Mouse (Mus musculus) limb, embryonic 15.5 days (tissue): ENCODE data around the gene Ptcd1. TPM values are rescaled to one million over a fixed set of nuclear protein-coding genes. Genes with fewer than 3 reads are reported as not detected.
"Not testable (repeated sequence)": the region's sequence is repeated elsewhere in the genome, so short reads cannot be mapped to it uniquely, and the experiment has no call there.

Experiments
- ATAC-seq: fragments of 200-750 bp; cut with Nextera tagmentation; 2 replicates; pipeline ENCODE4 v1.8.0; 2017; ENCODE audit warnings: low read depth, moderate TSS enrichment; ENCODE audit not compliant: insufficient number of reproducible peaks, low FRiP score, low TSS enrichment
- H3K27ac ChIP-seq: fragments of 300-500 bp; sonication (generic); 2 replicates; pipeline ENCODE4 v1.5.1; 2015; ENCODE audit warnings: moderate library complexity, mild to moderate bottlenecking, inconsistent platforms
- H3K27me3 ChIP-seq: fragments of 300-500 bp; sonication (generic); 2 replicates; pipeline ENCODE4 v1.6.1; 2015; ENCODE audit warnings: inconsistent platforms
- H3K36me3 ChIP-seq: fragments of 300-500 bp; sonication (generic); 2 replicates; pipeline ENCODE4 v1.6.1; 2015; ENCODE audit warnings: inconsistent platforms
- H3K4me1 ChIP-seq: fragments of 300-500 bp; sonication (generic); 2 replicates; pipeline ENCODE4 v1.6.1; 2015; ENCODE audit warnings: inconsistent platforms
- H3K4me2 ChIP-seq: fragments of 300-500 bp; sonication (generic); 2 replicates; pipeline ENCODE4 v1.6.1; 2015; ENCODE audit warnings: mild to moderate bottlenecking, inconsistent platforms
- H3K4me3 ChIP-seq: fragments of 300-500 bp; sonication (generic); 2 replicates; pipeline ENCODE4 v1.5.1; 2015; ENCODE audit warnings: mild to moderate bottlenecking, inconsistent platforms
- H3K9ac ChIP-seq: fragments of 300-500 bp; sonication (generic); 2 replicates; pipeline ENCODE4 v1.6.1; 2015; ENCODE audit warnings: inconsistent platforms
- H3K9me3 ChIP-seq: fragments of 300-500 bp; sonication (generic); 2 replicates; pipeline ENCODE4 v1.6.1; 2016; ENCODE audit warnings: inconsistent platforms
- WGBS: fragments of 180-500 bp; shearing (Covaris S2); methylation state at CpG from one replicate; pipeline ENCODE4 v1.1.7; 2015; 5-methylcytosine and 5-hydroxymethylcytosine counted together
- polyA plus RNA-seq: library from polyadenylated mRNA; unstranded; fragments of >200 nt; fragmentation: Nextera tagmentation; extraction: Ambion mirVana; gene quantifications from 2 replicates; pipeline ENCODE4 v1.2.1, GENCODE M21; 2015

Ptcd1 gene
- polyA plus RNA-seq: 17.2 TPM in 2 replicates

- Histone ChIP-seq H3K4me3 (peak within 1 kb of the TSS; percentile 96), H3K27me3 (no peaks in the 10 kb centered on the region), H3K4me1 (peaks cover 25% of the 10 kb centered on the region), H3K9me3 (no peaks in the 10 kb centered on the region), H3K9ac (peak within 1 kb of the TSS; percentile 97), H3K4me2 (peak within 1 kb of the TSS; percentile 82), H3K36me3 (peaks cover 43% of the 10 kb centered on the region), H3K27ac (peak within 1 kb of the TSS; percentile 81)
- peak; percentile 92 for ATAC-seq
- under 1% methylated on average over 50 of the region's 51 CpGs for whole genome bisulfite sequencing
These were observed at the start of gene Ptcd1, which contains the start of gene Cpsf4 for GRCm38 (mm10) chr5:145166536-145167305. TSS of gene Ptcd1 (minus strand) at chr5:145167108. TSS of gene Cpsf4 (plus strand) at chr5:145167213.

- WGBS: 70% methylated on average over 4 of the region's 4 CpGs
- no peak for ATAC-seq
These were observed 47.8 kb upstream of the Ptcd1 start for GRCm38 (mm10) chr5:145214679-145215078.

GRCm38 (mm10) chr5:145213505-145213904 is 46.6 kb upstream of the Ptcd1 start:
- no peak for ATAC-seq
- Histone ChIP-seq H3K9me3 (no peaks in the 10 kb centered on the region), H3K27me3 (no peaks in the 10 kb centered on the region), H3K9ac (no peak overlapping the region), H3K4me3 (no peak overlapping the region), H3K4me1 (no peaks in the 10 kb centered on the region), H3K4me2 (no peak overlapping the region), H3K36me3 (peaks cover 70% of the 10 kb centered on the region), H3K27ac (no peak overlapping the region)
- WGBS: 86% methylated on average over 3 of the region's 3 CpGs

More at GRCm38 (mm10) chr5:145214679-145215078, 47.8 kb upstream of the Ptcd1 start:
- no peaks in the 10 kb centered on the region for H3K9me3 ChIP-seq
- H3K27ac ChIP-seq: no peak overlapping the region
- H3K9ac ChIP-seq: no peak overlapping the region
- H3K4me1 ChIP-seq: no peaks in the 10 kb centered on the region
- H3K4me2 ChIP-seq: no peak overlapping the region
- H3K4me3 ChIP-seq: no peak overlapping the region
- H3K27me3 ChIP-seq: no peaks in the 10 kb centered on the region
- peaks cover 74% of the 10 kb centered on the region for H3K36me3 ChIP-seq

- Histone ChIP-seq H3K4me3 (no peak overlapping the region), H3K27ac (no peak overlapping the region), H3K9ac (no peak overlapping the region), H3K36me3 (peaks cover 70% of the 10 kb centered on the region), H3K4me2 (no peak overlapping the region), H3K9me3 (no peaks in the 10 kb centered on the region), H3K4me1 (no peaks in the 10 kb centered on the region), H3K27me3 (no peaks in the 10 kb centered on the region)
- no peak for ATAC-seq
- 92% methylated on average over 4 of the region's 4 CpGs for WGBS
These were observed 45.3 kb upstream of the Ptcd1 start for GRCm38 (mm10) chr5:145212216-145212615.

- Histone ChIP-seq H3K27me3 (no peaks in the 10 kb centered on the region), H3K27ac (no peak overlapping the region), H3K36me3 (peaks cover 74% of the 10 kb centered on the region), H3K4me1 (no peaks in the 10 kb centered on the region), H3K4me3 (no peak overlapping the region), H3K9me3 (no peaks in the 10 kb centered on the region), H3K4me2 (no peak overlapping the region), H3K9ac (no peak overlapping the region)
- ATAC-seq: no peak
- 95% methylated on average over 4 of the region's 4 CpGs for WGBS
These were observed 44.4 kb upstream of the Ptcd1 start for GRCm38 (mm10) chr5:145211340-145211739.

GRCm38 (mm10) chr5:145208391-145208790 is 41.5 kb upstream of the Ptcd1 start:
- H3K4me1 ChIP-seq: peaks cover 13% of the 10 kb centered on the region
- not testable (repeated sequence) for H3K27ac ChIP-seq, H3K4me3 ChIP-seq, H3K9me3 ChIP-seq, ATAC-seq, H3K4me2 ChIP-seq, H3K27me3 ChIP-seq, H3K9ac ChIP-seq
- H3K36me3 ChIP-seq: peaks cover 54% of the 10 kb centered on the region
- 46% methylated on average over 11 of the region's 11 CpGs for WGBS

GRCm38 (mm10) chr5:145207954-145208353 is 41.0 kb upstream of the Ptcd1 start:
- Histone ChIP-seq H3K27me3 (no peaks in the 10 kb centered on the region), H3K9ac (no peak overlapping the region), H3K4me2 (no peak overlapping the region), H3K27ac (no peak overlapping the region), H3K4me1 (peaks cover 13% of the 10 kb centered on the region), H3K4me3 (no peak overlapping the region), H3K9me3 (no peaks in the 10 kb centered on the region), H3K36me3 (peaks cover 49% of the 10 kb centered on the region)
- ATAC-seq: no peak
- 86% methylated on average over 6 of the region's 6 CpGs for WGBS

- WGBS: 97% methylated on average over 6 of the region's 6 CpGs
- H3K9ac ChIP-seq: no peak overlapping the region
- no peaks in the 10 kb centered on the region for H3K27me3 ChIP-seq
- H3K4me1 ChIP-seq: peaks cover 13% of the 10 kb centered on the region
- no peak overlapping the region for H3K27ac ChIP-seq
- no peak overlapping the region for H3K4me2 ChIP-seq
- no peak overlapping the region for H3K4me3 ChIP-seq
- peaks cover 44% of the 10 kb centered on the region for H3K36me3 ChIP-seq
- ATAC-seq: no peak
- no peaks in the 10 kb centered on the region for H3K9me3 ChIP-seq
These were observed 40.5 kb upstream of the Ptcd1 start for GRCm38 (mm10) chr5:145207385-145207784.

- WGBS: 14% methylated on average over 9 of the region's 9 CpGs
- Histone ChIP-seq H3K4me2 (peak overlapping the region; percentile 64), H3K27me3 (no peaks in the 10 kb centered on the region), H3K4me3 (peak overlapping the region; percentile 64), H3K27ac (no peak overlapping the region), H3K9ac (peak overlapping the region; percentile 5; the same call in 1 of the 2 replicates), H3K36me3 (peaks cover 22% of the 10 kb centered on the region), H3K4me1 (peaks cover 24% of the 10 kb centered on the region), H3K9me3 (no peaks in the 10 kb centered on the region)
- no peak for ATAC-seq
These were observed 38.1 kb upstream of the Ptcd1 start for GRCm38 (mm10) chr5:145205041-145205440.

- Histone ChIP-seq H3K4me2 (peak within 1 kb of the TSS; percentile 64), H3K36me3 (peaks cover 14% of the 10 kb centered on the region; the same call in 1 of the 2 replicates), H3K9ac (peak within 1 kb of the TSS; percentile 61), H3K27ac (peak within 1 kb of the TSS; percentile 88), H3K4me1 (peaks cover 24% of the 10 kb centered on the region), H3K27me3 (no peaks in the 10 kb centered on the region), H3K4me3 (peak within 1 kb of the TSS; percentile 64), H3K9me3 (no peaks in the 10 kb centered on the region)
- under 1% methylated on average over 22 of the region's 22 CpGs for WGBS
- peak; percentile 97 for ATAC-seq
These were observed 37.2 kb upstream of the Ptcd1 start, which contains the start of gene Zkscan5 for GRCm38 (mm10) chr5:145203936-145204691. TSS of gene Zkscan5 (plus strand) at chr5:145204562.

GRCm38 (mm10) chr5:145202446-145202845 is 35.5 kb upstream of the Ptcd1 start:
- Histone ChIP-seq H3K4me1 (peaks cover 24% of the 10 kb centered on the region), H3K9ac (no peak overlapping the region), H3K36me3 (peaks cover 12% of the 10 kb centered on the region), H3K27me3 (no peaks in the 10 kb centered on the region), H3K9me3 (no peaks in the 10 kb centered on the region), H3K4me2 (no peak overlapping the region), H3K4me3 (no peak overlapping the region), H3K27ac (no peak overlapping the region)
- 53% methylated on average over 3 of the region's 3 CpGs for WGBS
- no peak for ATAC-seq
